Mouse (Mus musculus) gastrocnemius, adult 2 months (tissue): Measurements from ENCODE around the gene Folr2. TPM values are rescaled to one million over a fixed set of nuclear protein-coding genes. Genes with fewer than 3 reads are reported as not detected.

Source experiments
- DNase-seq: peaks from one replicate; pipeline ENCODE4 v3.0.0; 2022
- H3K27ac ChIP-seq: fragments of 200-600 bp; 2 replicates; pipeline ENCODE4 v1.8.1; 2022; ENCODE audit warnings: mild to moderate bottlenecking
- H3K4me3 ChIP-seq: fragments of 200-600 bp; 2 replicates; pipeline ENCODE4 v1.8.1; 2022; ENCODE audit warnings: mild to moderate bottlenecking, moderate library complexity
- CTCF ChIP-seq: fragments of 200-600 bp; IDR thresholded peaks from 2 replicates; pipeline ENCODE4 v1.8.1; 2022; ENCODE audit warnings: antibody characterized with exemption, mild to moderate bottlenecking, moderate library complexity
- intact Hi-C: fragments of 180-260 bp; cut with DNase I; formaldehyde crosslinking; loops from one replicate; pipeline ENCODE4 v1.15.1; 2025
- total RNA-seq, 2 experiments: library from RNA; stranded (reverse); gene quantifications; 2 replicates each; pipeline ENCODE4 v1.2.3; 2021

Gene Folr2
- total RNA-seq, 2 experiments from 2014 or later: 0.77 to 4.3 TPM

- TF ChIP-seq CTCF: no peak
- Histone ChIP-seq H3K4me3 (no peak overlapping the region), H3K27ac (peak overlapping the region; percentile 50)
- no peak for DNase-seq
- intact Hi-C loops: no loop called here
Measured at GRCm38 (mm10) chr7:101853816-101854215, 3.2 kb downstream of the Folr2 start.

DNA sequence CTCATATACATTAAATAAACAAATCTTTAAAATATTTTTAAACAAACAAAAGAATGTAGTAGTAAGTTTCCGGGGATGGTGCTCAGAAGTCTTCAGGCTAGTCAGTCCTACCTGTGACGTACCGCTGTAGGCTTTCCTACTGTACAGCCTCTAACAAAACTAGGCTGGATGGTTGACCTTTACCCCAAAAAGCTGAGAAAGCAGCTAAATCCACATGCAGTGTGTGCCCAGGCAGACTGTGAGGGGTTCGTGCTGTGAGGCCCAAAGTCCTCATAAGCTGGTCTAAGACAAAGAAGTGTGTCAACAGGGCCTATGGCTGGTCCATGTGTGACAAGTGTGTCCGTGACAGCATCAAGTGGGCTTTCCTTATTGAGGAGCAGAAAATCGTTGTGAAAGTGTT, 4.1 kb downstream of the Folr2 start:
- no peak for TF ChIP-seq CTCF
- no peak overlapping the region for H3K4me3 ChIP-seq
- H3K27ac ChIP-seq: peak overlapping the region; percentile 38; the same call in 1 of the 2 replicates
- intact Hi-C loops: no loop called here
- no peak for DNase-seq

DNA sequence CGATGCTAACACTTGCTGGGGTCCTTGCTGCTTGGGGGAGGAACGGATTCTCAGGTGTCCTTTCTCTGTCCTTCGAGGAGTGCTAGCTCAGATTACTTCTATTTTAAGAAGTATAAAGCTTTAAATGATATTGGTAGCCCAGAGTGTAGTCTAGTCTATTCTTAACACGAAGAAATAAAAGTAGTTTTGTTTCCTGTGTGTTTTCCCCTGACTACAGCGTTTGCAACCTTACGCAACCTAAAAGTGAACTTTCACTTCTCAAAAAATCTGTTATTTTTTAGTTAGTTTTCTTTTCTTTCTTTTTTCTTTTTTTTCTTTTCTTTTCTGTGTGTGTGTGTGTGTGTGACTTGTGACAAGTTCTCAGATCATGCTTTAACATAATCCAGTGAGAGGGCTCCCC, 5.3 kb downstream of the Folr2 start:
- peak overlapping the region; percentile 24; the same call in 1 of the 2 replicates for H3K27ac ChIP-seq
- no peak for TF ChIP-seq CTCF
- no peak for DNase-seq
- H3K4me3 ChIP-seq: no peak overlapping the region
- intact Hi-C loops: no loop called here

- DNase-seq: no peak
- intact Hi-C loops: no loop called here
- H3K27ac ChIP-seq: no peak overlapping the region
- TF ChIP-seq CTCF: no peak
- no peak overlapping the region for H3K4me3 ChIP-seq
Measured at GRCm38 (mm10) chr7:101847934-101848333, 9.1 kb downstream of the Folr2 start.

DNA sequence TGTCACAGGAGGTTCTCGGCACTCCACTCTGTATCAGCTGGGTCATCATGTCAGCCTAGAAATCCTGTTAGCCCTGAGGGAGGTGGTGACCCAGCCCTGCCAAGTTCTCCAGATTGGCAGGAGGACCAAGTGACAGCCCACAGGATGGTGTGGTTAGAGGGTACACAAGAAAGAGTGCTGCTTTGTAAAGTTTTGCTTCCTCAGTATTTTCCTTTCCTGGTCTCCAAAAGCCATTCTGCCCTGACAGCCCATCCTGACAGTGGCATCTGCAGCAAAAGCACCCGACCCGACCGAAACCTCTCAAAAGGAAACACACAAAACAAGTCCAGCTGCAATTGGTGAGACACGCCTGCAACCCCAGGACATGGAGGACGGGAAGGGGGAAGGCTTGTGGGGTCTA, 12.8 kb downstream of the Folr2 start:
- no peak for DNase-seq
- TF ChIP-seq CTCF: no peak
- Histone ChIP-seq H3K4me3 (no peak overlapping the region), H3K27ac (no peak overlapping the region)
- intact Hi-C loops: no loop called here

DNA sequence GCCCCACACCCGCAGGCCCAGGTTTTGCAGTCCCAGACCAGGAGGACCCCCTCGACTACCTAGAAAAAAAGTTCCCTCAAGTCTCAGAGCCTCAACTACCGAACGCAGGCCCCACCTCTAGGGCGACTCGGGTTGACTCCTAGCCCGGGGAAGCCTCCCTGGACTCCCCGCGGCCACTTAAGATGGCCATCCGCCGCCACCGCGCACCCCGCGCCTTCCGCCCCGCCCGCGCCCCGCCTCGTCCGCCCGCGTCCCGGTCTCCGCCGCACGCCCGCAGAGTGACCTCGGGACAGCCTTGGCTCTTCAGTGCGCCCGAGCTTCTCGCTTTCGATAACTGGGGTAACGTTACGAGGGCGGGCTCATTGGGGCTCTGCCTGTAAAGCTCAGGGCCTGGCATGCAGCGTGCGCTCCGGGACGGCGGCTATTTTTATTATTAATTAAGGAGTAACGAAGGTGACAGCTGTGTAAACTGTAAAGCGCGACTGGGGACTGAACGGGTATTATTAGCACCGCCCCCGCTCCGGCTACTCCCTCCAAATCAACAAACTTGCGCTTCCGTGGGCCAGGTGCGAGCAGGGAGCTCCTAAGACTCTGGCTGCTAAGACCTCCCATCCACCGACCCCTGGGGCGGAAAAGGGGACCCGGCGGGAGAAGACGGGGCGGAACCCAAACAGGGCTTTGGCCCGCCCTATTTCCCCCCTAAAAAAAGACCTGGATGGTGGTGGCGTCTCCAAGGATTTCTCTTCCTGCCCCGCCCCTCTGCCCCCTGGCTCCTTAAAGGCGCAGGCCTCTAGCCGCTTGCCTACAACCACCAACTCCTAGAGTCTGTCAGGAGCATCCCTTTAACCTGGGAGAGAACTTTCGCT, 19.2 kb downstream of the Folr2 start, which contains the start of gene Inppl1:
Inppl1 (minus strand) TSS at position 624 of the 866 bp plus-strand sequence.
- TF ChIP-seq CTCF: peak; percentile 53
- peak; percentile 94 for DNase-seq
- Histone ChIP-seq H3K4me3 (peak within 1 kb of the TSS; percentile 95), H3K27ac (peak within 1 kb of the TSS; percentile 95)
- intact Hi-C loops: loop anchor here (2.0 to 5.0 kb wide), 3 partner anchors 134 to 176 kb away; partner anchors contain the start of gene Clpb

DNA sequence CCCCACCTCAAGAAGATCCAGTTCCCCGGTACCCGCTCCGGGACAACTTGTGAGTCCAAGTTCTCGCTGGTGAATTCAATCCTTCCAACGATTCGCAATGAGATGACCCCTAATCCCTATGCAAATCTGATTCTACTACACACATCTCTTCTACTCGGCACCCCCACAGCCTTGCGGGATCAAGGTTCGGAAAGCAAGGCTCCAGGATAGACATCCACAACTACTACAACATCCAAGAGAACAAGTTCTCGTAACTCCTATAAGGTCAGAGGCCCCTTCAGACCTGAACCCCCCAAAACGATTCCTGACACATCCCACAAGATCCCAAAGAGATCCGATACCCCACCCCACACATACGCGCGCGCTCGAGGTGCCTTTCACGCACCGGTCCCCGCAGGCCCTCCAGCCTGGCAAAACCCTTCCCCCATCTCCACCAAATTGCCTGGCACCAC, 19.8 kb downstream of the Folr2 start:
- H3K4me3 ChIP-seq: peak overlapping the region; percentile 95
- H3K27ac ChIP-seq: peak overlapping the region; percentile 95
- DNase-seq: no peak
- TF ChIP-seq CTCF: no peak
- intact Hi-C loops: loop anchor here (2.0 to 5.0 kb wide), 3 partner anchors 135 to 175 kb away; partner anchors contain the start of gene Clpb

DNA sequence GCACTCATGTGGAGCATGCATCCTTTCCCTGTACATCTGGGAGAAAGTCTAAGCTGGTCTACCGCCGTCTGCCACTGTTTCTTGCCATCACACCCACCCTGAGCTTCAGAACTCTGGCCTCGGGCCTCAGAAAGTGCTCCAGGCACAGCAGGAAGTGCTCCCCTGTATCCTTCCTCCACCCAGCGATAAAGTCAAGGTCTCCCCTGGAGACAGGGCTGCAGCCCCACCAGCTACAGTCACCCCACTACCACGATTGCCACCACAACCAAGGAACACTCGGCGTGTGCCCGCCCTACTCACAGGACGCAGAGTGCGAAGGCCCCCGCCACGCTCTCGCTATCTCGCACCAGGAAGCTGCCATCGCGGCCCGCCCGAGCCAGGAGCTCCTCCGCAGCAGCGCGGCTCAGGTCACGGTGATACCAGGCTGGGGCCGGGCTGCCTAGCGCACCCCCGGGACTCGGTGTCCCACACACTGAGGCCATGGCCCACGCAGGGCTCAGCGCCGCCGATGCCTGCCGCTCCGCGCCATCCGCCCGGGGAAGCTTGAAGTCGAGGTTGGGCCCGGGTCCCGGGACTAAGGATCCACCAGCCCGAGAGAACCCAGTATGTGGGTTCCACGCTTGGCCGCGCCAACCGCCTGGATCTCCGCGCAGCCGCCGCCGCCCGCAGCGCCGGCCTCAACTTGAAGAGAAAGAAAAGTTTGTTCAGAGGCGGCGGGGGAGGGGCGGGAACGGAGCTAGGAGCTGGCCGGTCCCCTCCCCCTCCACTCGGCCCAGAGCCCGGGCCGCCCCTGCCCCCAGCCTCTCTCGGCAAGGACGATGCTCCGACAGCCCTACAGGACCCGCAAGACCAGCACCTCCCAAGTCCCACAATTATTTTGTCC, 20.5 kb downstream of the Folr2 start:
- H3K27ac ChIP-seq: peak overlapping the region; percentile 95
- peak overlapping the region; percentile 95 for H3K4me3 ChIP-seq
- intact Hi-C loops: loop anchor here (2.0 to 5.0 kb wide), 3 partner anchors 136 to 174 kb away; partner anchors contain the start of gene Clpb
- DNase-seq: peak; percentile 80
- no peak for TF ChIP-seq CTCF

GRCm38 (mm10) chr7:101835457-101836109, 21.4 kb downstream of the Folr2 start:
- Histone ChIP-seq H3K27ac (peak overlapping the region; percentile 95), H3K4me3 (peak overlapping the region; percentile 95)
- peak; percentile 45 for TF ChIP-seq CTCF
- no peak for DNase-seq
- intact Hi-C loops: loop anchor here (2.0 to 5.0 kb wide), 3 partner anchors 137 to 173 kb away; partner anchors contain the start of gene Clpb

- Histone ChIP-seq H3K27ac (peak overlapping the region; percentile 95), H3K4me3 (no peak overlapping the region; the same call in none of the 2 replicates)
- DNase-seq: no peak
- TF ChIP-seq CTCF: no peak
- intact Hi-C loops: loop anchor here (5.0 kb wide), 2 partner anchors 137 to 173 kb away; partner anchors contain the start of gene Clpb
Measured at GRCm38 (mm10) chr7:101834903-101835302, 22.1 kb downstream of the Folr2 start.

DNA sequence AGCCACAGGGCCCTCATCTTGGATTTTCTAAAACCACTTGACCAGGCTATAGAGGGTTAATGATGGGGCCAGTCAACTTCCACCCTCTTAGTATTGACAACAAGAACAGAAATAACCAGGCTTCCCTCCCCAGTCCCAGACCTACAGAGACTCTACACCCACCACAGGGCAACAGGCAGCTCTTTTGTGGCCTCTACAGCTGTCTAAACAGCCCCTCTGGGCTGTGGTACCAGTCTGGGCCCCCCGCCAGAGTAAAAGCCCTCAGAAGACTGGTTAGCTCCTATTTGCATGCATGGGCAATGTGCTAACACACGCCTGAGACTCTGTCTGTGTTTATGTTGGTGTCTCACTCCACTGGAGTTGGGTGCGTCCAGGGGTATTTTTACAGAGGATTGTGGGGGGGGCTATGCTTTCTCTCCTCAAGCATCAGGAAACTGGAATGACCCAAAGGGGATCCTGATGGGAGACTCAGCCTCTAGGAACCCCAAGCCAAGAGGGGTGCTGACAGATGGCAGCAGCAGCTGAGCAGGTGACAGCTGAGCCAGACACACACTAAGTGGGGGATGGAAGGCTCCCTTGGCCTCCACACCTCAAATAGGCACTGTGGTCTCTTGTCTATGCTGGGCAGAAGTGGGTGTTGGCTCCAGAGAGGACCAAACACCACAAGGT, 22.9 kb downstream of the Folr2 start:
- TF ChIP-seq CTCF: no peak
- Histone ChIP-seq H3K4me3 (no peak overlapping the region; the same call in 1 of the 2 replicates), H3K27ac (peak overlapping the region; percentile 29; the same call in 1 of the 2 replicates)
- no peak for DNase-seq
- intact Hi-C loops: no loop called here
